Mouse (Mus musculus) testis, adult 2 months (tissue): ENCODE measurements at regions not wholly inside any gene's neighbourhood (a gene's known extent, or its start where the extent isn't known, plus 50 kb on each side); places are given as distances from the start of the nearest gene placed in this dataset.

Source experiments
- CTCF ChIP-seq: fragments of 200-500 bp; IDR thresholded peaks from 2 replicates; pipeline ENCODE4 v1.5.1; 2012; ENCODE audit warnings: low read depth, mild to moderate bottlenecking, inconsistent platforms, low read length, moderate library complexity; ENCODE audit not compliant: control insufficient read depth, insufficient read depth, insufficient replicate concordance
- POLR2A ChIP-seq: fragments of 200-500 bp; IDR thresholded peaks from 2 replicates; pipeline ENCODE4 v1.6.1; 2012; ENCODE audit warnings: low read depth, mild to moderate bottlenecking, inconsistent platforms, low read length, moderate library complexity; ENCODE audit not compliant: control insufficient read depth

- TF ChIP-seq CTCF = no peak
- TF ChIP-seq POLR2A = no peak
These were observed 122.9 kb upstream of the Egln3 start for GRCm38 (mm10) chr12:54326571-54326970.
